Mouse (Mus musculus) liver, embryonic 16.5 days (tissue): Measurements from ENCODE around the gene Ankrd39. TPM values are rescaled to one million over a fixed set of nuclear protein-coding genes. Genes with fewer than 3 reads are reported as not detected.

ENCODE experiments used
- ATAC-seq: fragments of 200-750 bp; cut with Nextera tagmentation; 2 replicates; pipeline ENCODE4 v1.8.0; 2017; ENCODE audit warnings: low read depth, mild to moderate bottlenecking, moderate number of reproducible peaks, moderate library complexity
- H3K27ac ChIP-seq: fragments of 300-500 bp; sonication (generic); 2 replicates; pipeline ENCODE4 v1.5.1; 2014; ENCODE audit warnings: mild to moderate bottlenecking, low read length
- H3K27me3 ChIP-seq: fragments of 300-500 bp; sonication (generic); 2 replicates; pipeline ENCODE4 v1.6.1; 2014; ENCODE audit warnings: low read depth, low read length, mixed read lengths; ENCODE audit not compliant: control insufficient read depth, insufficient read depth
- H3K36me3 ChIP-seq: fragments of 300-500 bp; sonication (generic); 2 replicates; pipeline ENCODE4 v1.6.1; 2014; ENCODE audit warnings: mild to moderate bottlenecking; ENCODE audit not compliant: control insufficient read depth, insufficient read depth
- H3K4me1 ChIP-seq: fragments of 300-500 bp; sonication (generic); 2 replicates; pipeline ENCODE4 v1.6.1; 2014; ENCODE audit warnings: low read depth, low read length, mixed read lengths; ENCODE audit not compliant: control insufficient read depth
- H3K4me2 ChIP-seq: fragments of 300-500 bp; sonication (generic); 2 replicates; pipeline ENCODE4 v1.6.1; 2014; ENCODE audit warnings: low read depth, low read length, mixed read lengths
- H3K4me3 ChIP-seq: fragments of 300-500 bp; sonication (generic); 2 replicates; pipeline ENCODE4 v1.5.1; 2014; ENCODE audit warnings: low read depth, mild to moderate bottlenecking, low read length
- H3K9ac ChIP-seq: fragments of 300-500 bp; sonication (generic); 2 replicates; pipeline ENCODE4 v1.6.1; 2014; ENCODE audit warnings: low read depth, low read length
- H3K9me3 ChIP-seq: fragments of 300-500 bp; sonication (generic); replicated peaks from 2 replicates; pipeline ENCODE4 v1.6.1; 2016; ENCODE audit warnings: low read length; ENCODE audit not compliant: control insufficient read depth
- WGBS: fragments of 180-500 bp; shearing (Covaris S2); extraction: QIAGEN DNeasy Blood & Tissue Kit; methylation state at CpG from one replicate; pipeline ENCODE4 v1.1.7; 2014; ENCODE audit not compliant: insufficient replicate concordance; 5-methylcytosine and 5-hydroxymethylcytosine counted together
- polyA plus RNA-seq: library from polyadenylated mRNA; unstranded; fragments of >200 nt; fragmentation: Nextera tagmentation; extraction: Ambion mirVana; gene quantifications from 2 replicates; pipeline ENCODE4 v1.2.1, GENCODE M21; 2015

Gene Ankrd39
- polyA plus RNA-seq, result 5.4 and 6.7 TPM in 2 replicates

DNA sequence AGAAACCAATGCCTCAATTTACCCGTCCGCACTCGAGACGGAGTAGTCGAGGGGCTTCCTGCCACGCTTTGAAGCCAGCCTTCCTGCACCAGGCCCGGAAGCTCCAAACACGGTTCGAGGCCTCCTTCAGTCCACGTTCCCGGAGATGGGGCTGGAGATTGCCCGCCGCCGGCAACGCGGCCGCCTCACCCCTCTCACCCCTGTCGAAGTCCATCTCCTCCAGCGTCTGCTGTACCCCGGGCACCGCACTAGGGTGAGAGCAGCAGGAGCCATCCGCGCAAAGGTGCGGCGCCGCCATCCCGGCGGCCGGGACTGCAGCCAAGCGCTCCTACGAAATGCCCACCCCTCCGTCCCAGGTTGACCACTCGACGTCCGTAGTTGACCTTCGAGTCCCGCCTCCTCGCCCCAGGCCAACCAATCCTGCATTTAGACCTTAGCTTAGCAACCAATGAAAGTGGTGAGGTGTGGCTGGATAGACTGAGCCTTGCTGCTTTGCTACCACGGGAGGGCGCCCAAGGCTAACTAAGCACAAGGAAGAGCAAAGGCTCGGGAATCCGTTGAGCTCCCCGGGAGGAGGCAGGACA is at the start of gene Ankrd39:
Ankrd39 (minus strand) TSS at position 558 of the 584 bp plus-strand sequence.
- WGBS, result under 1% methylated on average over 43 of the region's 43 CpGs

DNA sequence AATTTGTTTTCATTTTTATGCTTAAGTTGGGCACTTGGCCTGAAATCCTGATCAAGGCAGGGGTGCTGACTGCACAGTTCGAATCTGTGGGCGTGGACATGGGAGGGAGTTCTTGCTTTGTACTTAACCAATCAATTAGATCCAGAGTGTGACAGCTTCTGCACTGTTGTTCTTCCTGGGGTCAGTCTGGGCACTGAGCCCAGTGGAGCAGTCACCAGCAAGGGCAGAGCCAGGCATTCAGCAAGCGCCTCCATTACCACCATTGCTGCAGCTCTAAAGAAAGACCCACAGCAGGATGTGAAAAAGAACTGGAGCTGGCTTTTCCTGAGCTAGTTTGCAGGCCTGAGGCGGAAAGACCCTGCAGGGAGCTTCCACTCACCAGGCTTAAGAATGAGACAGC is 48.9 kb upstream of the Ankrd39 start:
- peak; percentile 82 for ATAC-seq
- Histone ChIP-seq H3K27me3 (no peaks in the 10 kb centered on the region), H3K36me3 (no peaks in the 10 kb centered on the region), H3K9ac (no peak overlapping the region), H3K9me3 (no peaks in the 10 kb centered on the region), H3K4me2 (no peak overlapping the region), H3K4me3 (no peak overlapping the region), H3K27ac (no peak overlapping the region), H3K4me1 (no peaks in the 10 kb centered on the region)
- WGBS, result 48% methylated on average over 4 of the region's 4 CpGs

More for the DNA sequence above, at the start of gene Ankrd39:
- Histone ChIP-seq H3K9me3 (no peaks in the 10 kb centered on the region), H3K4me3 (peak within 1 kb of the TSS; percentile 76), H3K36me3 (peaks cover 1% of the 10 kb centered on the region; the same call in 1 of the 2 replicates), H3K27me3 (no peaks in the 10 kb centered on the region), H3K27ac (peak within 1 kb of the TSS; percentile 14; the same call in 1 of the 2 replicates), H3K9ac (peak within 1 kb of the TSS; percentile 73), H3K4me1 (peaks cover 11% of the 10 kb centered on the region), H3K4me2 (peak within 1 kb of the TSS; percentile 88)
- ATAC-seq, result peak; percentile 100

DNA sequence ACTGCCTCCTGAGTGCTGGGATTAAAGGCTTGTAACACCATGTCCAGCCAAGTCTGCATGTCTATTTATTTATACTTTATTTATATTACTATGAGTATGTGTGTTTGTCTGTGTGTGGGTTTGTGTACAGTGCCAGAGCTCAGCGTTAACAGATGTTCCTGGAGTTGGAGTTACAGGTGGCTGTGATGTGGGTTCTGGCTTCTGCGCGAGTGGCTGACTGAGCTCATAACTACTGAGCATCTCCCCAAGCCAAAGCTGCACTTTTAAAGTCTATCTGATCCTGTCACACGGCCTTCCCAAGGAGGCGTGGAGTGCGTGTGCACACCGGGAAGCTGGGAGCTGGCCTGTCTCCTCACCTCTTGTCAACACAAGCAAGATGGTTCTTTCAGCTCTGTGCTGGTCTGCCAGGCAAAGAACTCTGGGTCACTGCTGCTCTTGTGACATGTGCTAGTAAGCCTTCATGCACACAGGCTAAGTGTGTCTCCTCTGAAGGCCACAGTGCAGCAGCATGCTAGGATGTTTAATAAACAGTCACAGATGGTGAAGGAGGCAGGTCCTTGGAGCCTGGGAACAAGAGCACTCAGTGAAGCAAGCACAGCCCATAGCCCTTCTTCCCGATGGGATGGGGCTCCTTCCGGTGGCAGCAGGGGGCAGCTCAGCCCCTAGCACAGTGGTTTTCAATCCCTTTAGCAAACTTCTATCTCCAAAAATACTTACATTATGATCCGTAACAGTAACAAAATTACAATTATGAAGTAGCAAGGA is 48.1 kb upstream of the Ankrd39 start:
- no peak overlapping the region for H3K27ac ChIP-seq

DNA sequence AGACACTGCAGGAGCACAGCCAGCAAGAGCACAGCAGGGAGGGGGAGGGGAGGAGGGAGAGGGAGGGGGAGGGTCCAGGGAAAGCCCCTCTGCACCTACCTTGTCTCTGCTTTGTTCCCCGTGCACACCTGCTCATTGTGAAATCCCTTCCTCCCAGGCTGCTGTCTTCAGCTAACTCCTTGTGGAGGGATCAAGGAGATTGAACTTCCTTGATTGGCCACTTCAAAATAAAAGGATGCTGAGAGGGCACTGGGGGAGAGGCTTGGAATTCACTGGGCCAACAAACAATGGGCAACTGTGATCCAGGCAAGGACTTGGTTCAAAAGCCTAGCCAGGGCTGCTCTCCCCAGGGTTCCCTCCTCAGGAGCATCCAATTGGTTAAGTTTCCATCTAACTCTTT is 45.9 kb upstream of the Ankrd39 start:
- Histone ChIP-seq H3K9me3 (no peaks in the 10 kb centered on the region), H3K4me1 (no peaks in the 10 kb centered on the region; the same call in 1 of the 2 replicates), H3K36me3 (no peaks in the 10 kb centered on the region), H3K4me2 (no peak overlapping the region), H3K27ac (no peak overlapping the region), H3K4me3 (no peak overlapping the region), H3K9ac (no peak overlapping the region), H3K27me3 (no peaks in the 10 kb centered on the region)
- ATAC-seq, result no peak
- 0% methylated on average over 1 of the region's 1 CpGs for WGBS

More for the DNA sequence above, 48.1 kb upstream of the Ankrd39 start:
- no peaks in the 10 kb centered on the region for H3K36me3 ChIP-seq
- ATAC-seq, result no peak
- H3K4me1 ChIP-seq, result no peaks in the 10 kb centered on the region
- no peak overlapping the region for H3K9ac ChIP-seq
- no peak overlapping the region for H3K4me2 ChIP-seq
- H3K4me3 ChIP-seq, result no peak overlapping the region
- no peaks in the 10 kb centered on the region for H3K9me3 ChIP-seq
- WGBS, result 53% methylated on average over 10 of the region's 10 CpGs
- no peaks in the 10 kb centered on the region for H3K27me3 ChIP-seq

DNA sequence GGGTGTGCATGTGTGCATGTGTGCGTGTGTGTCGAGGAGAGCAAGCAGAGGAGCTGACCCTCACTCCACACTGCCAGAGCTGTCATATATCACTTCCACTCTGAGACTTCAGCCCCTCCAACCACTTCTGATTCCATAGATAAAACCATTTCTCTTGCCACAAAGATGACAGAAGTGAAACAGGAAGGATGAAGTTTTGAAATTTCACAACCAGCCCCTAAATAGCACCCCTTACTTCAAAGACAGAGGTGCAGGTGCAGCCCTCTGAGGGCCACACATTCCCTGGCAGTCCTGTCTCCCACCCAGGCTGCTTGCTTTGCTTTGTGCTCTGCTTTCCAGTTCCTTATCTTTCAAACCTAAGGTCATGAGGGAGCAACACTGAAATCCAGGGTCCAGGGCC is 44.2 kb upstream of the Ankrd39 start:
- Histone ChIP-seq H3K4me3 (no peak overlapping the region), H3K9me3 (no peaks in the 10 kb centered on the region), H3K4me2 (no peak overlapping the region), H3K4me1 (no peaks in the 10 kb centered on the region; the same call in 1 of the 2 replicates), H3K27me3 (no peaks in the 10 kb centered on the region), H3K9ac (no peak overlapping the region), H3K27ac (no peak overlapping the region), H3K36me3 (no peaks in the 10 kb centered on the region)
- 23% methylated on average over 2 of the region's 2 CpGs for WGBS
- no peak for ATAC-seq

DNA sequence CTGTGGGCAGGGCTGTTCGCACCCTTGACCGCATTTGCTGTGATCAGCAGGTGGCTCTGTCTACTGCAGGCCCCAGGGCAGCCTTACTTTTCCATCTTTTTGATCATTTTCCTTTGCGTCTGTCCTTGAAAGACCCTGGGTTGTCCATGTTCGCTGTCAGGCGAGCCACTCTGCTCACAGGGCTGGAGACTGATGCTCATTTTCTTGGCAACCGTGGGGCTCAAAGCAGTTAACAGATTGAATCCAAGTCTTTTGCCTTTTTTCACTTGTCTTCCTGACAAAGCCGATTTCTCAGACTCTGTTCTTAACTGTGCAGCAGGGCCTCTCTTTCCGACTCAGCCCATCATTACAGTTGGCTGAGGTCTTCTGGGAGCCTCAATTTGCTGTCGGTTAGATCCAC is 43.4 kb upstream of the Ankrd39 start:
- no peaks in the 10 kb centered on the region for H3K36me3 ChIP-seq
- H3K9ac ChIP-seq, result no peak overlapping the region
- H3K4me2 ChIP-seq, result no peak overlapping the region
- H3K9me3 ChIP-seq, result no peaks in the 10 kb centered on the region
- no peak for ATAC-seq
- H3K27me3 ChIP-seq, result no peaks in the 10 kb centered on the region
- H3K27ac ChIP-seq, result no peak overlapping the region
- 64% methylated on average over 9 of the region's 9 CpGs for WGBS
- H3K4me3 ChIP-seq, result no peak overlapping the region
- no peaks in the 10 kb centered on the region; the same call in 1 of the 2 replicates for H3K4me1 ChIP-seq

DNA sequence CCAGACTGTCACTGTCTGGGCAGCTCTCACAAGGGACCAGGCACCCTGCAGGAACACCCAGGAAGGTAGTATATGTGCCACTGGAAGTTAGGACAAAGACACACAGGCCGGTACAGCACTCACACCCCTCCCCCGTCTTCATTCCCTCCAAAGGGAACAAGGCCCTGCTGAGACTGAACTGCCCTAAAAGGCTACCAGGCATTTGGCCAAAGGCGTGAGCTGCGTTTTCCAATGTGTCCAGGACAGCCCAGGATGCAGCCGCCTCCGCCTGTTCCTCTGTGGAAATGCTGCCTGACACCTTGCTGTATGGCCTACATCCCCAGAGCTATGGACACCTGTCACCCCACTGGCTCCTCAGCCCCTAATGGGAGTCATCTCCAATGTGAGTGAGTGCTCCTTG is 42.2 kb upstream of the Ankrd39 start:
- H3K4me2 ChIP-seq, result no peak overlapping the region
- ATAC-seq, result no peak
- H3K9ac ChIP-seq, result no peak overlapping the region

DNA sequence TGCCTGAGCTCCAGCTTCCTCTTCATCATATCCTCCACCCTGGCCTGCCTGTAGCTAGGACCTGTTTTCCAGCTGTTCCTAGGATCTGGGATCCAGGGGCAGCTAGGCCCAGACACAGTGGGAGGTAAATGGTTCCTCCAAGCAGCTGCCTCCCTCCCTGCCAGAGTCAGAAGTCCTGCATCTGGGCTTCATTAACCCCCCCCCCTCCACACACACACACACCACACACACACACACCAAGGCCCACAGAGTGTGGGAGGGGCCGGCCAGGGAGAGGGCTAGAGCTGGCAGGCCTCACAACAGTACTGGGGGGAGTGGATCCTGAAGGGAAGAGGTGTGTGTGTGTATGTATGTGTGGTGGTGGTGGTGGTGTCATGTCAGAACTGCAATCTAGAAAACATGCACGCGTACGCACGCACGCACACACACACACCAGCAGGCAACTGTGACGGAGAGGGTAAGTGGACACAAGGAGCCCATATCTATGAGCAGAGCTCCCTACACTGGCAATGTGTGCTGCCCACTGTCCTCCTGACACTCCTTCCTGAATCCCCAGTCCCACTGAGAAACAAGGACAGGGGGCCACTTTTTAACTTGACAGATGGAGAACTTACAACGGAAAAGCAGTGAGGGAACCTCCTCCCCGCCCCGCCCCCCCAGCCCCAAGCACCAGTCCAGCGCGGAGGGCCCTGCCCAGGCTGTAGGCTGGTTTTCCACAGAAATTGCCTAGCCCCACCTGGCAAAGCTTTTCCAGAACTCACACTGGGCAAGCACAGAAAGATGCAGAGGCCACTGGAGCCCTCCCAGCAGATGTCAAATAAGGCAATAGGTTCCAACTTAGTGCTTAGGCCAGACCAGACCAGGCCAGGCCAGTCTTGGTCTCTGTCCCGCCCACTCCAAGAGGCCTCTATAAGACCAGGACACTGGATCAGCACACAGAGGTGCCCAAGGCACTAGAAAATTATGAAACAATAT is 41.5 kb upstream of the Ankrd39 start:
- Histone ChIP-seq H3K9ac (no peak overlapping the region), H3K27ac (no peak overlapping the region), H3K4me2 (no peak overlapping the region), H3K9me3 (no peaks in the 10 kb centered on the region), H3K27me3 (no peaks in the 10 kb centered on the region), H3K4me3 (no peak overlapping the region), H3K36me3 (no peaks in the 10 kb centered on the region), H3K4me1 (no peaks in the 10 kb centered on the region; the same call in 1 of the 2 replicates)
- WGBS, result 52% methylated on average over 13 of the region's 13 CpGs
- ATAC-seq, result no peak

More for the DNA sequence above, 42.2 kb upstream of the Ankrd39 start:
- Histone ChIP-seq H3K9me3 (no peaks in the 10 kb centered on the region), H3K36me3 (no peaks in the 10 kb centered on the region), H3K27ac (no peak overlapping the region), H3K27me3 (no peaks in the 10 kb centered on the region), H3K4me3 (no peak overlapping the region), H3K4me1 (no peaks in the 10 kb centered on the region; the same call in 1 of the 2 replicates)
- 61% methylated on average over 6 of the region's 6 CpGs for WGBS
